Mouse (Mus musculus) heart, embryonic 11.5 days (tissue): ENCODE measurements around the gene Tmem176a. TPM values are rescaled to one million over a fixed set of nuclear protein-coding genes. Genes with fewer than 3 reads are reported as not detected.
A peak's percentile ranks its signal among the peaks of the same experiment; 100 is the strongest.

Experiments
- ATAC-seq: fragments of 200-750 bp; cut with Nextera tagmentation; replicated peaks from 2 replicates; pipeline ENCODE4 v1.8.0; 2017; ENCODE audit warnings: moderate library complexity; ENCODE audit not compliant: insufficient number of reproducible peaks, low FRiP score, low TSS enrichment
- H3K27ac ChIP-seq: fragments of 300-500 bp; sonication (generic); 2 replicates; pipeline ENCODE4 v1.5.1; 2014; ENCODE audit warnings: mild to moderate bottlenecking, low read depth, low read length
- H3K27me3 ChIP-seq: fragments of 300-500 bp; sonication (generic); 2 replicates; pipeline ENCODE4 v1.6.1; 2014; ENCODE audit warnings: mild to moderate bottlenecking, low read length, mixed read lengths; ENCODE audit not compliant: control insufficient read depth, insufficient read depth
- H3K36me3 ChIP-seq: fragments of 300-500 bp; sonication (generic); 2 replicates; pipeline ENCODE4 v1.6.1; 2014; ENCODE audit warnings: mild to moderate bottlenecking, low read length, moderate library complexity, mixed read lengths; ENCODE audit not compliant: control insufficient read depth, insufficient read depth
- H3K4me1 ChIP-seq: fragments of 300-500 bp; sonication (generic); 2 replicates; pipeline ENCODE4 v1.6.1; 2014; ENCODE audit warnings: low read length; ENCODE audit not compliant: control insufficient read depth, insufficient read depth
- H3K4me2 ChIP-seq: fragments of 300-500 bp; sonication (generic); 2 replicates; pipeline ENCODE4 v1.6.1; 2014; ENCODE audit warnings: mild to moderate bottlenecking, moderate library complexity
- H3K4me3 ChIP-seq: fragments of 300-500 bp; sonication (generic); 2 replicates; pipeline ENCODE4 v1.5.1; 2014; ENCODE audit warnings: low read depth, low read length
- H3K9ac ChIP-seq: fragments of 300-500 bp; sonication (generic); 2 replicates; pipeline ENCODE4 v1.6.1; 2014; ENCODE audit warnings: mild to moderate bottlenecking, low read depth, low read length, moderate library complexity
- H3K9me3 ChIP-seq: fragments of 300-500 bp; sonication (generic); replicated peaks from 2 replicates; pipeline ENCODE4 v1.6.1; 2016; ENCODE audit warnings: low read length; ENCODE audit not compliant: control insufficient read depth
- WGBS: fragments of 180-500 bp; shearing (Covaris S2); extraction: QIAGEN DNeasy Blood & Tissue Kit; methylation state at CpG from one replicate; pipeline ENCODE4 v1.1.7; 2014; ENCODE audit not compliant: insufficient replicate concordance; 5-methylcytosine and 5-hydroxymethylcytosine counted together
- polyA plus RNA-seq: library from polyadenylated mRNA; unstranded; fragments of >200 nt; fragmentation: Nextera tagmentation; extraction: Ambion mirVana; gene quantifications from 2 replicates; pipeline ENCODE4 v1.2.1, GENCODE M21; 2014

Tmem176a gene
- 104 and 108 TPM in 2 replicates for polyA plus RNA-seq

- Histone ChIP-seq H3K27me3 (no peaks in the 10 kb centered on the region), H3K9ac (peak within 1 kb of the TSS; percentile 78), H3K4me3 (peak within 1 kb of the TSS; percentile 62), H3K27ac (peak within 1 kb of the TSS; percentile 95), H3K4me2 (peak within 1 kb of the TSS; percentile 86), H3K9me3 (no peaks in the 10 kb centered on the region), H3K4me1 (peaks cover 19% of the 10 kb centered on the region), H3K36me3 (peaks cover 20% of the 10 kb centered on the region)
- peak; percentile 37 for ATAC-seq
- 12% methylated on average over 7 of the region's 7 CpGs for WGBS
Observed at GRCm38 (mm10) chr6:48840371-48840969, at the start of gene Tmem176a. Tmem176a (plus strand) TSS chr6:48840919.

- Histone ChIP-seq H3K4me1 (no peaks in the 10 kb centered on the region), H3K4me2 (no peak overlapping the region), H3K4me3 (no peak overlapping the region), H3K27me3 (no peaks in the 10 kb centered on the region), H3K9me3 (no peaks in the 10 kb centered on the region), H3K9ac (no peak overlapping the region), H3K36me3 (no peaks in the 10 kb centered on the region), H3K27ac (no peak overlapping the region)
- no peak for ATAC-seq
- WGBS, result 83% methylated on average over 1 of the region's 1 CpGs
Observed at GRCm38 (mm10) chr6:48801897-48802296, 38.8 kb upstream of the Tmem176a start.

- ATAC-seq, result no peak
- no peaks in the 10 kb centered on the region for H3K27me3 ChIP-seq
- H3K27ac ChIP-seq, result no peak overlapping the region
- no peaks in the 10 kb centered on the region for H3K9me3 ChIP-seq
- H3K4me1 ChIP-seq, result no peaks in the 10 kb centered on the region
- no peak overlapping the region for H3K9ac ChIP-seq
- no peak overlapping the region for H3K4me3 ChIP-seq
- H3K4me2 ChIP-seq, result no peak overlapping the region
- H3K36me3 ChIP-seq, result no peaks in the 10 kb centered on the region
Observed at GRCm38 (mm10) chr6:48803406-48804051, 37.2 kb upstream of the Tmem176a start.

- Histone ChIP-seq H3K36me3 (no peaks in the 10 kb centered on the region), H3K27me3 (no peaks in the 10 kb centered on the region), H3K4me2 (no peak overlapping the region), H3K27ac (no peak overlapping the region), H3K4me3 (no peak overlapping the region), H3K9me3 (no peaks in the 10 kb centered on the region), H3K9ac (no peak overlapping the region), H3K4me1 (no peaks in the 10 kb centered on the region)
- WGBS, result 83% methylated on average over 5 of the region's 5 CpGs
- no peak for ATAC-seq
Observed at GRCm38 (mm10) chr6:48804346-48804745, 36.4 kb upstream of the Tmem176a start.

- Histone ChIP-seq H3K4me3 (no peak overlapping the region), H3K27me3 (no peaks in the 10 kb centered on the region), H3K4me1 (no peaks in the 10 kb centered on the region), H3K9ac (no peak overlapping the region), H3K4me2 (no peak overlapping the region), H3K27ac (no peak overlapping the region), H3K36me3 (no peaks in the 10 kb centered on the region), H3K9me3 (no peaks in the 10 kb centered on the region)
- ATAC-seq, result no peak
- WGBS, result 89% methylated on average over 3 of the region's 3 CpGs
Observed at GRCm38 (mm10) chr6:48806746-48807145, 34.0 kb upstream of the Tmem176a start.

- Histone ChIP-seq H3K9ac (no peak overlapping the region), H3K27ac (no peak overlapping the region), H3K36me3 (no peaks in the 10 kb centered on the region), H3K27me3 (no peaks in the 10 kb centered on the region), H3K4me1 (no peaks in the 10 kb centered on the region), H3K4me2 (no peak overlapping the region), H3K4me3 (no peak overlapping the region), H3K9me3 (no peaks in the 10 kb centered on the region)
- ATAC-seq, result no peak
- WGBS, result 73% methylated on average over 3 of the region's 3 CpGs
Observed at GRCm38 (mm10) chr6:48809494-48810219, 31.1 kb upstream of the Tmem176a start.

GRCm38 (mm10) chr6:48815013-48815412 is 25.7 kb upstream of the Tmem176a start:
- no peaks in the 10 kb centered on the region for H3K27me3 ChIP-seq
- no peak for ATAC-seq
- no peaks in the 10 kb centered on the region for H3K4me1 ChIP-seq
- no peak overlapping the region for H3K4me3 ChIP-seq
- H3K27ac ChIP-seq, result no peak overlapping the region
- H3K9ac ChIP-seq, result no peak overlapping the region
- no peak overlapping the region for H3K4me2 ChIP-seq
- no peaks in the 10 kb centered on the region for H3K36me3 ChIP-seq
- H3K9me3 ChIP-seq, result no peaks in the 10 kb centered on the region; the same call in 1 of the 2 replicates

GRCm38 (mm10) chr6:48817815-48818214 is 22.9 kb upstream of the Tmem176a start:
- no peak overlapping the region for H3K9ac ChIP-seq
- H3K9me3 ChIP-seq, result no peaks in the 10 kb centered on the region; the same call in 1 of the 2 replicates
- H3K27me3 ChIP-seq, result no peaks in the 10 kb centered on the region
- ATAC-seq, result no peak
- no peaks in the 10 kb centered on the region for H3K36me3 ChIP-seq
- H3K27ac ChIP-seq, result no peak overlapping the region
- 9% methylated on average over 6 of the region's 6 CpGs for WGBS
- no peaks in the 10 kb centered on the region for H3K4me1 ChIP-seq
- no peak overlapping the region for H3K4me2 ChIP-seq
- H3K4me3 ChIP-seq, result no peak overlapping the region
